Mouse (Mus musculus): ENCODE results near the gene Olfr1415.

- no peak for TF ChIP-seq GATA1 (IDR thresholded peaks at IDR 0.05; ENCODE audit: borderline replicate concordance, low read length)
- no peak for TF ChIP-seq FLI1 (IDR thresholded peaks at IDR 0.05; ENCODE audit: low read length)
Observed at GRCm38 (mm10) chr1:92453751-92454445, 42.0 kb downstream of the Olfr1415 start.
